In genomic region chr11:80846115-80846514, GRCm38 (mm10) we compare ENCODE assay signal across 18 mouse cellular contexts. TPM values are rescaled to one million over a fixed set of nuclear protein-coding genes. Genes with fewer than 3 reads are reported as not detected.
"Had no signal": no experiment of that assay in that cellular context is flagged by ENCODE, and none has a peak within 500 bp of the region (broad histone marks: within the 10 kb centered on the region; RNA-seq: fewer than 3 reads in every experiment).

No protein-coding gene starts in this region.

- H3K4me1 ChIP-seq: kidney, embryonic 15.5 days; limb, embryonic 13.5 days; liver, embryonic 15.5 days; megakaryocyte, embryonic 14.5 days; neural tube, embryonic 12.5 days had no signal

- DNase-seq: kidney, postnatal 25 days; layer of hippocampus, postnatal 36 days; thymus, adult 18-20 months; thymus, postnatal 14 days had no signal

- H3K9ac ChIP-seq: kidney, embryonic 15.5 days; limb, embryonic 13.5 days; liver, embryonic 15.5 days; midbrain, embryonic 15.5 days; neural tube, embryonic 12.5 days had no signal

- H3K36me3 ChIP-seq: kidney, embryonic 15.5 days; limb, embryonic 13.5 days; liver, embryonic 15.5 days; midbrain, embryonic 15.5 days; neural tube, embryonic 12.5 days had no signal

- H3K9me3 ChIP-seq: kidney, embryonic 15.5 days; limb, embryonic 13.5 days; liver, embryonic 15.5 days; megakaryocyte, embryonic 14.5 days; midbrain, embryonic 15.5 days; neural tube, embryonic 12.5 days had no signal

- H3K4me3 ChIP-seq: kidney, embryonic 15.5 days; limb, embryonic 13.5 days; liver, embryonic 15.5 days; megakaryocyte, embryonic 14.5 days; midbrain, embryonic 15.5 days; neural tube, embryonic 12.5 days had no signal

- H3K4me2 ChIP-seq: kidney, embryonic 15.5 days; limb, embryonic 13.5 days; liver, embryonic 11.5 days; liver, embryonic 15.5 days; midbrain, embryonic 11.5 days; midbrain, embryonic 15.5 days; neural tube, embryonic 12.5 days had no signal

- H3K27ac ChIP-seq: kidney, embryonic 15.5 days; limb, embryonic 13.5 days; liver, embryonic 15.5 days; macrophage; midbrain, embryonic 15.5 days; neural tube, embryonic 12.5 days had no signal

- H3K27me3 ChIP-seq: kidney, embryonic 15.5 days; midbrain, embryonic 15.5 days; neural tube, embryonic 12.5 days had no signal

- ATAC-seq: hindbrain, embryonic 16.5 days; inflammation-experienced regulatory T-cells, adult 6 months; intestine, postnatal 0 days; midbrain, embryonic 15.5 days had no signal

RNA-seq across cellular contexts. Expression of gene Spaca3, which starts 12.1 kb away (rescaled TPM):
- polyA plus RNA-seq: hindbrain, embryonic 16.5 days; inflammation-experienced regulatory T-cells, adult 6 months; intestine, postnatal 0 days; kidney, embryonic 15.5 days; limb, embryonic 13.5 days; liver, embryonic 11.5 days; liver, embryonic 15.5 days; macrophage; midbrain, embryonic 11.5 days; midbrain, embryonic 15.5 days; neural tube, embryonic 12.5 days; stomach, embryonic 14.5 days; urinary bladder, adult 2 months had no signal

RNA-seq across cellular contexts. Expression of gene Tmem98, which starts 36.1 kb away (rescaled TPM):
- polyA plus RNA-seq: macrophage had no signal
